Mouse (Mus musculus): Measurements from ENCODE around the gene Trim30a. TPM values are rescaled to one million over a fixed set of nuclear protein-coding genes. Genes with fewer than 3 reads are reported as not detected.

Gene Trim30a
- total RNA-seq (2023): 10 to 100 TPM; 66.0 to 74.1 TPM

DNA sequence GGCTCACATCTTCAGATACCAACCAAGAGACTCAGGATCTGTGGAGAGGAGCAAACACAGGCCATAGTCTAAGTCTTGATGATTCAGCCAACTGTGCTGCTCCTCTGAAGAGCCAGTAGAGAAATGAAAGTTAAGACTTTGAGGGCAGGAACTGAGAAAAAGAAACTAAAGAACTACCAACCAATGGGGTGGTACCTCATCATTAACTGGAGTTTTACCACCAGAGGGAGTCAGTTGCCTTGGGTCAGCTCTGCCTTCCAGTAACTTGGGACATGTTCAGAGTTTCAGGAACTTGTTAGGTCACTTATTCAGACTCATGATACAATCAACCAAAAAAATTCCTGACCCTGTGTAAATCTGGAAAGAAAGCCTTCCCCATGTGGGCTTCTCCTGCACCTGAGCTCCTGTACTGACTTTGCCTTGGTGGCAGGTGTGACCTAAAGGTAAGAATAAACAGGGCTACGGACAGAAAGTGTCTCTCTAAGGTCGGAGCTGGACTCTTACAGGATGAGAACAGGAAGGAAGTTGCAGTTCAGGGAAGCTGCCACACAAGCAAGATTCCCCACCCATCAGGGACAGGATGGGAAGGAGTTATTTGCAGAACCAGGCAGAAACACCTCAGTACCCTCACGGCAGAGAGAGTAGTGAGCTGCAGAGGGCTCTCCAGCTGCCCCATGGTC is at the start of gene Trim30a:
Gene Trim30a (minus strand): TSS at position 129 of the 680 bp plus-strand sequence.

GRCm38 (mm10) chr7:104507421-104508065 is 42.5 kb upstream of the Trim30a start, which contains the start of gene Trim30d:
Gene Trim30d, minus strand, starts transcription at chr7:104507849.

GRCm38 (mm10) chr7:104400698-104401097 is 64.3 kb downstream of the Trim30a start, which contains the start of gene Trim30c:
Gene Trim30c, minus strand, starts transcription at chr7:104400837.

DNA sequence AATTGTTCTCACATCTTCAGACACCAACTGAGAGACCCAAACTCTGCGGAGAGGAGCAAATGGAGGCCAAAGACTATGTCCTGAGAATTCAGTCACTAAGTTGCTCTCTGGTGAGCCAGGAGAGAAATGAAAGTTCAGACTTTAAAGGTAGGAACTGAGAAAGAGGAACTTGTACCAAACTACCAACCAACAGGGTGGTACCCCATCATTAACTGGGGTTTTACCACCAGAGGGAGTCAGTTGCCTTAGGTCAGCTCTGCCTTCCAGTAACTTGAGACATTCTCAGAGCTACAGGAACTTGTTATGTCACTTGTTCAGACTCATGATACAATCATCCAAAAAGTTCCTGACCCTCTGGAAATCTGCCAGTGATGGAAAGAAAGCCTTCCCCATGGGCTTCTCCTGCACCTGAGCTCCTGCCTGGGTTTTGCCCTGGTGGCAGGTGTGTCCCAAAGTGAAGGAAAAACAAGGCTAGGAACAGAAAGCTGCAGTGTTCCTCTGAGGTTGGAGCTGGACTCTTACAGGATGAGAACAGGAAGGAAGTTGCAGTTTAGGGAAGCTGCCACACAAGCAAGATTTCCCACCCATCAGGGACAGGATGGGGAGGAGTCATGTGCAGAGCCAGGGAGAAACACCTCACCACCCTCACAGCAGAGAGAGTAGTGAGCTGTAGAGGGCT is 95.1 kb downstream of the Trim30a start, which contains the start of gene Trim30b:
Gene Trim30b (minus strand): TSS at position 149 of the 679 bp plus-strand sequence.

Other genes starting within 250 kb of the Trim30a start
- gene Trim6, start 246.4 kb downstream of the Trim30a start, total RNA-seq (2023): not detected
- 10 to 100 TPM; 26.0 to 33.9 TPM for gene Trim34a, start 220.7 kb downstream of the Trim30a start, total RNA-seq (2023)
- gene Trim5, start 177.1 kb downstream of the Trim30a start, total RNA-seq (2023): 10 to 100 TPM; 21.2 to 25.5 TPM
- 100 to 1,000 TPM in 1 of 2 experiments, 10 to 100 TPM in 1; 98.4 to 109 TPM for gene Trim12a, start 149.7 kb downstream of the Trim30a start, total RNA-seq (2023)
- 1 to 10 TPM; 2.4 to 2.7 TPM for gene Trim34b, start 135.7 kb downstream of the Trim30a start, total RNA-seq (2023)
- gene Trim12c, start 111.8 kb downstream of the Trim30a start, total RNA-seq (2023): 10 to 100 TPM; 43.4 to 51.9 TPM
- under 1 TPM; 0.35 to 0.36 TPM for gene Trim30b, start 95.3 kb downstream of the Trim30a start, total RNA-seq (2023)
- 1 to 10 TPM; 3.1 to 4.3 TPM for gene Trim30c, start 64.4 kb downstream of the Trim30a start, total RNA-seq (2023)
- gene Trim30d, start 42.7 kb upstream of the Trim30a start, total RNA-seq (2023): 10 to 100 TPM in 1 of 2 experiments, 1 to 10 TPM in 1; 8.6 to 10.6 TPM
- not detected for gene Olfr651, start 84.9 kb upstream of the Trim30a start, total RNA-seq (2023)
- not detected for gene Olfr652, start 95.7 kb upstream of the Trim30a start, total RNA-seq (2023)
- not detected for gene Olfr653, start 112.1 kb upstream of the Trim30a start, total RNA-seq (2023)
- not detected for gene Olfr654, start 121.8 kb upstream of the Trim30a start, total RNA-seq (2023)
- under 1 TPM in 1 of 2 experiments, not detected in 1; 0.44 TPM for gene Olfr655, start 136.6 kb upstream of the Trim30a start, total RNA-seq (2023)
- not detected for gene Olfr656, start 148.8 kb upstream of the Trim30a start, total RNA-seq (2023)
- gene Olfr657, start 159.6 kb upstream of the Trim30a start, total RNA-seq (2023): not detected
- gene Olfr658, start 182.1 kb upstream of the Trim30a start, total RNA-seq (2023): not detected
- not detected for gene Olfr659, start 201.6 kb upstream of the Trim30a start, total RNA-seq (2023)
- not detected for gene Olfr661, start 221.3 kb upstream of the Trim30a start, total RNA-seq (2023)